Mouse (Mus musculus) MEL (cell line): Measurements from ENCODE around the gene Scaper.
A peak's percentile ranks its signal among the peaks of the same experiment; 100 is the strongest.

ENCODE experiments used
- BHLHE40 ChIP-seq: IDR thresholded peaks from 2 replicates; pipeline ENCODE4 v1.6.1; 2012; ENCODE audit warnings: low read depth, mild to moderate bottlenecking, inconsistent platforms, low read length, improper control_type of control experiment, borderline replicate concordance
- CTCF ChIP-seq, 3 experiments: IDR thresholded peaks in 2 of 3; conservative IDR thresholded peaks in 1 of 3; 2 replicates each; pipeline ENCODE4 v1.5.1; 2011 to 2012; ENCODE audit warnings: low read length in 3 of 3, low read depth in 2 of 3, mild to moderate bottlenecking in 2 of 3, improper control_type of control experiment in 1 of 3, inconsistent platforms in 1 of 3, mixed read lengths in 1 of 3, moderate library complexity in 1 of 3; ENCODE audit not compliant: control insufficient read depth in 1 of 3, insufficient read depth in 1 of 3, poor library complexity in 1 of 3, severe bottlenecking in 1 of 3
- ELF1 ChIP-seq: IDR thresholded peaks from 2 replicates; pipeline ENCODE4 v1.6.1; 2014; ENCODE audit warnings: low read depth, mild to moderate bottlenecking, inconsistent platforms, low read length, improper control_type of control experiment, moderate library complexity
- EP300 ChIP-seq, 2 experiments: IDR thresholded peaks; 2 replicates each; pipeline ENCODE4 v1.6.1; 2011; ENCODE audit warnings: improper control_type of control experiment in 2 of 2, low read length in 2 of 2, low read depth in 1 of 2, mild to moderate bottlenecking in 1 of 2
- HCFC1 ChIP-seq: IDR thresholded peaks from 2 replicates; pipeline ENCODE4 v1.6.1; 2012; ENCODE audit warnings: low read depth, mild to moderate bottlenecking, inconsistent platforms, low read length, improper control_type of control experiment, moderate library complexity
- MAX ChIP-seq: IDR thresholded peaks from 2 replicates; pipeline ENCODE4 v1.6.1; 2011; ENCODE audit warnings: low read length, improper control_type of control experiment
- MEF2A ChIP-seq: IDR thresholded peaks from 2 replicates; pipeline ENCODE4 v1.6.1; 2014; ENCODE audit warnings: low read depth, mild to moderate bottlenecking, inconsistent platforms, low read length, improper control_type of control experiment; ENCODE audit not compliant: poor library complexity, insufficient replicate concordance, severe bottlenecking; ENCODE audit errors: extremely low read depth
- MXI1 ChIP-seq: IDR thresholded peaks from 2 replicates; pipeline ENCODE4 v1.6.1; 2011; ENCODE audit warnings: mild to moderate bottlenecking, low read depth, low read length, improper control_type of control experiment
- POLR2A ChIP-seq, 2 experiments: IDR thresholded peaks; 2 replicates each; pipeline ENCODE4 v1.6.1; 2011 to 2012; ENCODE audit warnings: low read length in 2 of 2, mild to moderate bottlenecking in 2 of 2, control low read depth in 1 of 2, improper control_type of control experiment in 1 of 2, low read depth in 1 of 2, moderate library complexity in 1 of 2; ENCODE audit not compliant: control insufficient read depth in 1 of 2, insufficient read depth in 1 of 2, poor library complexity in 1 of 2
- POLR2AphosphoS5 ChIP-seq: IDR thresholded peaks from 2 replicates; pipeline ENCODE4 v1.6.1; 2012; ENCODE audit warnings: low read depth, borderline replicate concordance, mild to moderate bottlenecking, inconsistent platforms, low read length, moderate library complexity, mixed read lengths
- TAL1 ChIP-seq: IDR thresholded peaks from 2 replicates; pipeline ENCODE4 v1.6.1; 2012; ENCODE audit warnings: mild to moderate bottlenecking, inconsistent platforms, low read length, moderate library complexity, mixed read lengths
- TBP ChIP-seq: IDR thresholded peaks from 2 replicates; pipeline ENCODE4 v1.8.0; 2011; ENCODE audit warnings: low read depth, low read length, improper control_type of control experiment
- USF2 ChIP-seq, 2 experiments: IDR thresholded peaks; 2 replicates each; pipeline ENCODE4 v1.6.1; 2011 to 2012; ENCODE audit warnings: improper control_type of control experiment in 2 of 2, low read length in 2 of 2, borderline replicate concordance in 1 of 2, inconsistent platforms in 1 of 2, low read depth in 1 of 2, mild to moderate bottlenecking in 1 of 2; ENCODE audit not compliant: insufficient read depth in 1 of 2
- ZC3H11A ChIP-seq: IDR thresholded peaks from 2 replicates; pipeline ENCODE4 v1.6.1; 2012; ENCODE audit warnings: low read depth, mild to moderate bottlenecking, inconsistent platforms, low read length, improper control_type of control experiment

DNA sequence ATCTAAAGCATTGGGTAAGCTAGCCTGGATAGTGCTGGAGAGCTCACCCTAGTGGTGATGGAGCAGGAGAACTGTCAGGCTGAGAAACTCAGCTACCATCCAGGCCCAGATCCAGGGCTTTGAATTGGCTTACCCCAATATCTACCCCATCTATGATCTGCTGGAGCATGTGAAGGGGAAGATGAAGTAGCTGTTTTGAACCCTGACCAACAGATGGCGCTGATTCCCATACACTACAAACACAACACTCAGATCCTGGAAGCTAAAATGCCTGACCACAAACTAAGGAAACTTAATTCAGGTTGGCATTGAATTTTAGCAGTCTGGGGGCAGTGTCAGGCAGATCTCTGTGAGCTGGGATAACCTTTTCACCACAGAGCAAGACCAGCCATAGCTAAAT, 8.9 kb upstream of the Scaper start:
- TF ChIP-seq CTCF (IDR thresholded peaks at IDR 0.05 in 2 of 3, conservative IDR thresholded peaks at IDR 0.05 in 1 of 3; ENCODE audit: control insufficient read depth in 1 of 3, insufficient read depth in 1 of 3, low read depth in 2 of 3, low read length in 3 of 3, poor library complexity in 1 of 3, severe bottlenecking in 1 of 3) (peak; percentile 45 to 82 (median 74)), POLR2A (IDR thresholded peaks at IDR 0.05; ENCODE audit: control insufficient read depth in 1 of 2, insufficient read depth in 1 of 2, low read depth in 1 of 2, low read length in 2 of 2, poor library complexity in 1 of 2) (no peak), ZC3H11A (0 out of 2 replicates have a peak, but pooled peaks have one; percentile 20), EP300 (IDR thresholded peaks at IDR 0.05; ENCODE audit: low read depth in 1 of 2, low read length in 2 of 2) (no peak), POLR2AphosphoS5 (no peak), HCFC1 (no peak), MEF2A (no peak), TBP (no peak), MXI1 (no peak), ELF1 (no peak), MAX (no peak), TAL1 (no peak), USF2 (IDR thresholded peaks at IDR 0.05; ENCODE audit: borderline replicate concordance in 1 of 2, insufficient read depth in 1 of 2, low read depth in 1 of 2, low read length in 2 of 2) (no peak), BHLHE40 (no peak)
